Mouse (Mus musculus) midbrain, embryonic 10.5 days (tissue): ENCODE measurements around the gene Gm28043. TPM values are rescaled to one million over a fixed set of nuclear protein-coding genes. Genes with fewer than 3 reads are reported as not detected.

ENCODE experiments used
- DNase-seq: peaks from one replicate; pipeline ENCODE4 v3.0.0-alpha.2; 2017; ENCODE audit warnings: low spot score
- H3K27ac ChIP-seq: fragments of 300-500 bp; sonication (generic); replicated peaks from 2 replicates; pipeline ENCODE4 v1.5.1; 2016; ENCODE audit warnings: mild to moderate bottlenecking
- H3K27me3 ChIP-seq: fragments of 300-500 bp; sonication (generic); 2 replicates; pipeline ENCODE4 v1.6.1; 2016; ENCODE audit warnings: low read depth, mild to moderate bottlenecking; ENCODE audit not compliant: poor library complexity, severe bottlenecking
- H3K36me3 ChIP-seq: fragments of 300-500 bp; sonication (generic); 2 replicates; pipeline ENCODE4 v1.6.1; 2016; ENCODE audit warnings: mild to moderate bottlenecking, moderate library complexity
- H3K4me1 ChIP-seq: fragments of 300-500 bp; sonication (generic); 2 replicates; pipeline ENCODE4 v1.6.1; 2016
- H3K4me3 ChIP-seq: fragments of 300-500 bp; sonication (generic); 2 replicates; pipeline ENCODE4 v1.5.1; 2016; ENCODE audit warnings: mild to moderate bottlenecking, moderate library complexity
- H3K9me3 ChIP-seq: fragments of 300-500 bp; sonication (generic); replicated peaks from 2 replicates; pipeline ENCODE4 v1.6.1; 2016; ENCODE audit warnings: mild to moderate bottlenecking
- WGBS: fragments of 180-500 bp; shearing (Covaris S2); methylation state at CpG from one replicate; pipeline ENCODE4 v1.1.7; 2016; 5-methylcytosine and 5-hydroxymethylcytosine counted together
- polyA plus RNA-seq: library from polyadenylated mRNA; unstranded; fragments of >200 nt; fragmentation: Nextera tagmentation; extraction: Ambion mirVana; gene quantifications from 2 replicates; pipeline ENCODE4 v1.2.1, GENCODE M21; 2016

Gene Gm28043
- polyA plus RNA-seq: 2.4 and 3.0 TPM in 2 replicates

- peaks cover 26% of the 10 kb centered on the region for H3K4me1 ChIP-seq
- H3K4me3 ChIP-seq: peak within 1 kb of the TSS; percentile 94
- H3K27me3 ChIP-seq: no peaks in the 10 kb centered on the region
- H3K27ac ChIP-seq: peak within 1 kb of the TSS; percentile 96
- H3K9me3 ChIP-seq: no peaks in the 10 kb centered on the region
- peaks cover 24% of the 10 kb centered on the region for H3K36me3 ChIP-seq
- 2% methylated on average over 52 of the region's 52 CpGs for WGBS
- DNase-seq: peak; percentile 94
These were observed at the start of gene Gm28043, which contains the start of gene Rnf8 for GRCm38 (mm10) chr17:29614115-29615023. TSS of gene Gm28043 (plus strand) at chr17:29614876. TSS of gene Rnf8 (plus strand) at chr17:29614790.

GRCm38 (mm10) chr17:29565521-29565920 is 49.2 kb upstream of the Gm28043 start:
- H3K9me3 ChIP-seq: no peaks in the 10 kb centered on the region
- no peak for DNase-seq
- no peaks in the 10 kb centered on the region for H3K27me3 ChIP-seq
- no peaks in the 10 kb centered on the region for H3K4me1 ChIP-seq
- peaks cover 58% of the 10 kb centered on the region for H3K36me3 ChIP-seq
- no peak overlapping the region for H3K4me3 ChIP-seq
- H3K27ac ChIP-seq: no peak overlapping the region
- WGBS: 97% methylated on average over 5 of the region's 5 CpGs

GRCm38 (mm10) chr17:29568435-29568834 is 46.2 kb upstream of the Gm28043 start:
- Histone ChIP-seq H3K27ac (no peak overlapping the region), H3K27me3 (no peaks in the 10 kb centered on the region), H3K4me1 (no peaks in the 10 kb centered on the region), H3K36me3 (peaks cover 87% of the 10 kb centered on the region), H3K9me3 (no peaks in the 10 kb centered on the region), H3K4me3 (no peak overlapping the region)
- no peak for DNase-seq
- 95% methylated on average over 15 of the region's 15 CpGs for whole genome bisulfite sequencing

GRCm38 (mm10) chr17:29569831-29570230 is 44.8 kb upstream of the Gm28043 start:
- no peak for DNase-seq
- Histone ChIP-seq H3K4me1 (no peaks in the 10 kb centered on the region), H3K36me3 (peaks cover 88% of the 10 kb centered on the region), H3K9me3 (no peaks in the 10 kb centered on the region), H3K27me3 (no peaks in the 10 kb centered on the region), H3K27ac (no peak overlapping the region), H3K4me3 (no peak overlapping the region)
- 93% methylated on average over 6 of the region's 6 CpGs for WGBS

- peaks cover 91% of the 10 kb centered on the region for H3K36me3 ChIP-seq
- no peak overlapping the region for H3K27ac ChIP-seq
- no peaks in the 10 kb centered on the region for H3K9me3 ChIP-seq
- DNase-seq: no peak
- no peaks in the 10 kb centered on the region for H3K27me3 ChIP-seq
- WGBS: 88% methylated on average over 4 of the region's 4 CpGs
- H3K4me1 ChIP-seq: peaks cover 3% of the 10 kb centered on the region; the same call in 1 of the 2 replicates
- no peak overlapping the region for H3K4me3 ChIP-seq
These were observed 35.0 kb upstream of the Gm28043 start for GRCm38 (mm10) chr17:29579579-29580126.

- H3K4me1 ChIP-seq: peaks cover 4% of the 10 kb centered on the region; the same call in 1 of the 2 replicates
- no peak overlapping the region for H3K4me3 ChIP-seq
- WGBS: 86% methylated on average over 5 of the region's 5 CpGs
- DNase-seq: no peak
- H3K9me3 ChIP-seq: no peaks in the 10 kb centered on the region
- peaks cover 71% of the 10 kb centered on the region for H3K36me3 ChIP-seq
- no peak overlapping the region for H3K27ac ChIP-seq
- no peaks in the 10 kb centered on the region for H3K27me3 ChIP-seq
These were observed 31.1 kb upstream of the Gm28043 start for GRCm38 (mm10) chr17:29583569-29583968.

- WGBS: 89% methylated on average over 5 of the region's 5 CpGs
- Histone ChIP-seq H3K9me3 (no peaks in the 10 kb centered on the region), H3K4me3 (no peak overlapping the region), H3K27ac (no peak overlapping the region), H3K27me3 (no peaks in the 10 kb centered on the region), H3K4me1 (peaks cover 8% of the 10 kb centered on the region), H3K36me3 (peaks cover 64% of the 10 kb centered on the region)
- no peak for DNase-seq
These were observed 30.4 kb upstream of the Gm28043 start for GRCm38 (mm10) chr17:29584306-29584705.

GRCm38 (mm10) chr17:29584737-29585136 is 29.9 kb upstream of the Gm28043 start:
- 85% methylated on average over 3 of the region's 3 CpGs for WGBS

GRCm38 (mm10) chr17:29585446-29585845 is 29.2 kb upstream of the Gm28043 start:
- H3K27me3 ChIP-seq: no peaks in the 10 kb centered on the region
- WGBS: 92% methylated on average over 6 of the region's 6 CpGs
- no peaks in the 10 kb centered on the region for H3K9me3 ChIP-seq
- no peak overlapping the region for H3K27ac ChIP-seq
- peaks cover 52% of the 10 kb centered on the region for H3K36me3 ChIP-seq
- peaks cover 14% of the 10 kb centered on the region for H3K4me1 ChIP-seq
- no peak for DNase-seq
- no peak overlapping the region for H3K4me3 ChIP-seq

More at GRCm38 (mm10) chr17:29584737-29585136, 29.9 kb upstream of the Gm28043 start:
- H3K4me3 ChIP-seq: no peak overlapping the region
- peaks cover 59% of the 10 kb centered on the region for H3K36me3 ChIP-seq
- no peak for DNase-seq
- no peak overlapping the region for H3K27ac ChIP-seq
- H3K9me3 ChIP-seq: no peaks in the 10 kb centered on the region
- peaks cover 12% of the 10 kb centered on the region for H3K4me1 ChIP-seq
- H3K27me3 ChIP-seq: no peaks in the 10 kb centered on the region

GRCm38 (mm10) chr17:29586921-29587320 is 27.8 kb upstream of the Gm28043 start:
- WGBS: 87% methylated on average over 9 of the region's 9 CpGs
- Histone ChIP-seq H3K9me3 (no peaks in the 10 kb centered on the region), H3K36me3 (peaks cover 44% of the 10 kb centered on the region), H3K4me1 (peaks cover 14% of the 10 kb centered on the region), H3K27ac (peak overlapping the region; percentile 6; the same call in 1 of the 2 replicates), H3K27me3 (no peaks in the 10 kb centered on the region), H3K4me3 (no peak overlapping the region)
- no peak for DNase-seq

GRCm38 (mm10) chr17:29589221-29589898 is 25.3 kb upstream of the Gm28043 start:
- Histone ChIP-seq H3K27me3 (no peaks in the 10 kb centered on the region), H3K27ac (0 out of 2 replicates have a peak overlapping the region, but pooled peaks have one; percentile 39), H3K36me3 (peaks cover 37% of the 10 kb centered on the region), H3K4me1 (peaks cover 14% of the 10 kb centered on the region), H3K9me3 (no peaks in the 10 kb centered on the region), H3K4me3 (no peak overlapping the region)
- WGBS: 60% methylated on average over 11 of the region's 11 CpGs
- no peak for DNase-seq

GRCm38 (mm10) chr17:29595891-29596770 is 18.5 kb upstream of the Gm28043 start:
- Histone ChIP-seq H3K27ac (peak overlapping the region; percentile 77), H3K4me1 (peaks cover 28% of the 10 kb centered on the region), H3K36me3 (peaks cover 78% of the 10 kb centered on the region), H3K27me3 (no peaks in the 10 kb centered on the region), H3K9me3 (no peaks in the 10 kb centered on the region), H3K4me3 (no peak overlapping the region)
- no peak for DNase-seq
- WGBS: 81% methylated on average over 15 of the region's 15 CpGs
